Mouse (Mus musculus): ENCODE measurements around the gene Hist1h3i. TPM values are rescaled to one million over a fixed set of nuclear protein-coding genes. Genes with fewer than 3 reads are reported as not detected.
"Not testable (repeated sequence)": the region's sequence is repeated elsewhere in the genome, so short reads cannot be mapped to it uniquely, and the experiment has no call there.

Hist1h3i gene
- polyA plus RNA-seq, 1 experiment from 2014 or later = 84.8 TPM

DNA sequence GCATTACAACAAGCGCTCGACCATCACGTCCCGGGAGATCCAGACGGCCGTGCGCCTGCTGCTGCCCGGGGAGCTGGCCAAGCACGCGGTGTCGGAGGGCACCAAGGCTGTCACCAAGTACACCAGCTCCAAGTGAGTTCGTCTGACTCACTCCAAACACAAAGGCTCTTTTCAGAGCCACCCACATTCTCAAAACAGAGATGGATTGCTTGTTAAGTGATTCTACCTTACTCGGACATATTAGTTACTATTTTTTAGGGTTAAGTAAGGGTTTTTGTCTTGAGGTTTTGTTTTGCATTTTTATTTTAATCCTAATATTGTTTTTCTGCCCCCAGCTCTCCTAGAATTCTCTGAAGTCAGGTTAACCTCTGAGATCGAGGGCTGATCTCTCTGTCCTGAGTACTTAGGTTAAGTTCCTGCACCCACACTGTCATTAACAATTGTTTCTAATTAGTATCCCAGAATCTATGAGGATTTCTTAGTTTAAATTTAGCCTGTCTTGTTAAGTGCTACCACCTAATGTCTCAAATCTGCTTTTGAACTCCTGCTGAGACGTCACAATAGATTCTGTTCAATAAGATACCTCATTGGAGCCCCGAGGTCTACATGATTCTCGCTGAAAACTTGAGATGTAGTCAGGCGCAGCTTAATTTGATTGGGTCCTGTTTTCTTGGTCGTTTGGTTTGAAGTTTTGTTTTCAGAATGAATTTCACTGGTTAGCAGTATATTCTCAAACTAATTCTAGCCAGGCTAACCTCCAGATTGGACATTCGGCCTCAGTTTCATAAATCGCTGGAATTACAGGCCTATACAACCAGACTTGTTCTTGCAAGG is 4.8 kb upstream of the Hist1h3i start:
- Histone ChIP-seq H3K9ac (ENCODE audit: low read length) (peak overlapping the region; percentile 63), H3K27me3 (ENCODE audit: control insufficient read depth, insufficient read depth, low read length) (no peaks in the 10 kb centered on the region), H3K9me3 (ENCODE audit: control insufficient read depth, low read length) (no peaks in the 10 kb centered on the region), H3K4me3 (ENCODE audit: control insufficient read depth in 1 of 2, insufficient read depth in 1 of 2, low read depth in 1 of 2, low read length in 2 of 2) (peak overlapping the region in 1 of 2 experiments; percentile 21; a peak in 2 of 4 replicates), H3K4me2 (ENCODE audit: low read length) (peak overlapping the region; percentile 64), H3K4me1 (ENCODE audit: control insufficient read depth in 2 of 2, insufficient read depth in 2 of 2, low read length in 2 of 2) (peaks cover 7 to 30% of the 10 kb centered on the region in 2 experiments), H3K27ac (replicated peaks in 1 of 2; ENCODE audit: control insufficient read depth in 1 of 2, insufficient read depth in 1 of 2, low read depth in 2 of 2, low read length in 2 of 2) (peak overlapping the region; percentile 53 to 59; a peak in 1 of 4 replicates), H3K36me3 (ENCODE audit: control insufficient read depth, insufficient read depth, low read length) (no peaks in the 10 kb centered on the region)
- WGBS = 32% methylated on average over 14 of the region's 21 CpGs
- no peak for ATAC-seq (ENCODE audit: insufficient number of reproducible peaks, insufficient read depth, low FRiP score, low read depth)

- not testable (repeated sequence) for H3K9me3 ChIP-seq (ENCODE audit: control insufficient read depth, low read length); H3K27me3 ChIP-seq (ENCODE audit: control insufficient read depth, insufficient read depth, low read length); H3K36me3 ChIP-seq (ENCODE audit: control insufficient read depth, insufficient read depth, low read length)
- Histone ChIP-seq H3K4me1 (ENCODE audit: control insufficient read depth in 2 of 2, insufficient read depth in 2 of 2, low read length in 2 of 2) (peaks cover 7 to 36% of the 10 kb centered on the region in 2 experiments), H3K4me3 (ENCODE audit: control insufficient read depth in 1 of 2, insufficient read depth in 1 of 2, low read depth in 1 of 2, low read length in 2 of 2) (peak within 1 kb of the TSS; percentile 36 to 46), H3K9ac (ENCODE audit: low read length) (peak within 1 kb of the TSS; percentile 65), H3K4me2 (ENCODE audit: low read length) (peak within 1 kb of the TSS; percentile 64), H3K27ac (replicated peaks in 1 of 2; ENCODE audit: control insufficient read depth in 1 of 2, insufficient read depth in 1 of 2, low read depth in 2 of 2, low read length in 2 of 2) (peak within 1 kb of the TSS; percentile 82 to 92)
- peak; percentile 92 for ATAC-seq (ENCODE audit: insufficient number of reproducible peaks, insufficient read depth, low FRiP score, low read depth)
- under 1% methylated on average over 33 of the region's 63 CpGs for WGBS
Measured at GRCm38 (mm10) chr13:21786899-21787629, 3.9 kb upstream of the Hist1h3i start, which contains the start of the genes Hist1h2an and Hist1h2bp. Hist1h2an (minus strand) TSS chr13:21787218. Hist1h2bp (plus strand) TSS chr13:21787461.

DNA sequence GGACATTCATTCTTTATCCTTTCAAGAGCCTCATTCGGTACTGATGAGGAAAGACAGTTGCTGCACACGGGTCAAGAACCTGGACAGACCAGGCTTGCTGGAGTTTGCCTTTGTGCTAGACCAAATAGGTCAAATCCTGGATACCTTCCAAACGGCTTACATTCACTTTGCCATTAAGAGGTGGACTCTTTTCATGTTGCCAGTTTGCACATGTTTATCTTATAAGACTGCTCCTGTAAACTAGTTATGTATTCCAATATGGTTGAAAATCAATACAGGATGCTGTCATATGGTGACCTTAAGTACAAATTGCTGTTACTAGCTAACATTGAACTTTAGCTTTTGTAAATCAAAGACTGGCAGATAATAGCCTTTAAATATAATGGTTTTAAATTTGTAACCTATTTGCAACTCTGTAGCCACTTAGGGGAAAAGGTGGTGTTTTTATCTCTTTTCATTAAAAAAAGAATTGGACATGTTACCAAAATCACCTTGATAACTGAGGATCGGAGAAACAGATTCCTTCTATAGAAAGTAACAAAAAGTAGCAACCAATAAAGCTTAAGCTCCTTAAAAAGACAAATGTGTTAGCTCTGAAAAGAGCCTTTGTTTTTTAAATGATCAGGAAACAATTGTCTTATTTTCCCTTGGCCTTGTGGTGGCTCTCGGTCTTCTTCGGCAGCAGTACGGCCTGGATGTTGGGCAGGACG is 3.2 kb upstream of the Hist1h3i start:
- Histone ChIP-seq H3K9me3 (ENCODE audit: control insufficient read depth, low read length) (no peaks in the 10 kb centered on the region), H3K9ac (ENCODE audit: low read length) (peak overlapping the region; percentile 65), H3K4me3 (ENCODE audit: control insufficient read depth in 1 of 2, insufficient read depth in 1 of 2, low read depth in 1 of 2, low read length in 2 of 2) (peak overlapping the region; percentile 36 to 42), H3K4me2 (ENCODE audit: low read length) (peak overlapping the region; percentile 64), H3K27ac (replicated peaks in 1 of 2; ENCODE audit: control insufficient read depth in 1 of 2, insufficient read depth in 1 of 2, low read depth in 2 of 2, low read length in 2 of 2) (peak overlapping the region; percentile 82 to 84), H3K36me3 (ENCODE audit: control insufficient read depth, insufficient read depth, low read length) (no peaks in the 10 kb centered on the region), H3K27me3 (ENCODE audit: control insufficient read depth, insufficient read depth, low read length) (no peaks in the 10 kb centered on the region), H3K4me1 (ENCODE audit: control insufficient read depth in 2 of 2, insufficient read depth in 2 of 2, low read length in 2 of 2) (peaks cover 7 to 36% of the 10 kb centered on the region in 2 experiments)
- ATAC-seq (ENCODE audit: insufficient number of reproducible peaks, insufficient read depth, low FRiP score, low read depth) = no peak
- 10% methylated on average over 8 of the region's 8 CpGs for WGBS

DNA sequence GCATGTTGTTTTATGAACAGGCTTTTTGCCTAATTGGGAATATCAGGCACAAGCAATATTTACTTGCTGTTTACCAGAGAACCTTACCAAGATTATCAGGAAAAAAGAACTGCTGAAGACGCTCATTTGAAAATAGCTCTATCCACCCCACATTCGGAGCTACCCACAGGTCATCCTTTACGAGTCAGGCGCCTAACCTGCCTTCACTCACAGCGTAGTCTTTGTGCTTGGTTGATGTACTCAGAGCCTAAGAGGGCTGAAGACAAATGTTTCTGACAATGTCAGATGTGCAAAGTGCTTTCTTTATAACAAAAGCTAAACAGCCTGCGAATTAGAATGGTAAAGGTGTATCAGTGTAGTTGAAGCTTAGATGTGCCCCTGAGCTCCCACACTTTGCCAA is 1.1 kb upstream of the Hist1h3i start:
- H3K27ac ChIP-seq (replicated peaks in 1 of 2; ENCODE audit: control insufficient read depth in 1 of 2, insufficient read depth in 1 of 2, low read depth in 2 of 2, low read length in 2 of 2) = peak overlapping the region; percentile 80 to 87
- no peaks in the 10 kb centered on the region for H3K36me3 ChIP-seq (ENCODE audit: control insufficient read depth, insufficient read depth, low read length)
- H3K9ac ChIP-seq (ENCODE audit: low read length) = peak overlapping the region; percentile 82
- H3K27me3 ChIP-seq (ENCODE audit: control insufficient read depth, insufficient read depth, low read length) = no peaks in the 10 kb centered on the region
- H3K4me3 ChIP-seq (ENCODE audit: control insufficient read depth in 1 of 2, insufficient read depth in 1 of 2, low read depth in 1 of 2, low read length in 2 of 2) = peak overlapping the region in 1 of 2 experiments; percentile 44; a peak in 1 of 4 replicates
- H3K9me3 ChIP-seq (ENCODE audit: control insufficient read depth, low read length) = no peaks in the 10 kb centered on the region
- peaks cover 7 to 34% of the 10 kb centered on the region in 2 experiments for H3K4me1 ChIP-seq (ENCODE audit: control insufficient read depth in 2 of 2, insufficient read depth in 2 of 2, low read length in 2 of 2)
- WGBS = 47% methylated on average over 6 of the region's 6 CpGs
- ATAC-seq (ENCODE audit: insufficient number of reproducible peaks, insufficient read depth, low FRiP score, low read depth) = no peak
- peak overlapping the region; percentile 77; the same call in 1 of the 2 replicates for H3K4me2 ChIP-seq (ENCODE audit: low read length)

- H3K36me3 ChIP-seq (ENCODE audit: control insufficient read depth, insufficient read depth, low read length) = no peaks in the 10 kb centered on the region
- H3K9ac ChIP-seq (ENCODE audit: low read length) = peak overlapping the region; percentile 82
- H3K27ac ChIP-seq (replicated peaks in 1 of 2; ENCODE audit: control insufficient read depth in 1 of 2, insufficient read depth in 1 of 2, low read depth in 2 of 2, low read length in 2 of 2) = peak overlapping the region; percentile 80 to 87
- peaks cover 7 to 34% of the 10 kb centered on the region in 2 experiments for H3K4me1 ChIP-seq (ENCODE audit: control insufficient read depth in 2 of 2, insufficient read depth in 2 of 2, low read length in 2 of 2)
- H3K27me3 ChIP-seq (ENCODE audit: control insufficient read depth, insufficient read depth, low read length) = no peaks in the 10 kb centered on the region
- no peak for ATAC-seq (ENCODE audit: insufficient number of reproducible peaks, insufficient read depth, low FRiP score, low read depth)
- no peaks in the 10 kb centered on the region for H3K9me3 ChIP-seq (ENCODE audit: control insufficient read depth, low read length)
- peak overlapping the region; percentile 77 for H3K4me2 ChIP-seq (ENCODE audit: low read length)
- H3K4me3 ChIP-seq (ENCODE audit: control insufficient read depth in 1 of 2, insufficient read depth in 1 of 2, low read depth in 1 of 2, low read length in 2 of 2) = peak overlapping the region; percentile 16 to 44; a peak in 3 of 4 replicates
- WGBS = 5% methylated on average over 9 of the region's 9 CpGs
Measured at GRCm38 (mm10) chr13:21783734-21784161, 578 bp upstream of the Hist1h3i start.

- not testable (repeated sequence) for H3K27me3 ChIP-seq (ENCODE audit: control insufficient read depth, insufficient read depth, low read length); H3K9me3 ChIP-seq (ENCODE audit: control insufficient read depth, low read length); H3K36me3 ChIP-seq (ENCODE audit: control insufficient read depth, insufficient read depth, low read length); ATAC-seq (ENCODE audit: insufficient number of reproducible peaks, insufficient read depth, low FRiP score, low read depth)
- peak overlapping the region; percentile 84 to 85 for H3K27ac ChIP-seq (replicated peaks in 1 of 2; ENCODE audit: control insufficient read depth in 1 of 2, insufficient read depth in 1 of 2, low read depth in 2 of 2, low read length in 2 of 2)
- H3K4me1 ChIP-seq (ENCODE audit: control insufficient read depth in 2 of 2, insufficient read depth in 2 of 2, low read length in 2 of 2) = peaks cover 7 to 34% of the 10 kb centered on the region in 2 experiments
- peak overlapping the region; percentile 82 for H3K9ac ChIP-seq (ENCODE audit: low read length)
- 2% methylated on average over 17 of the region's 35 CpGs for WGBS
- peak overlapping the region; percentile 44 to 52 for H3K4me3 ChIP-seq (ENCODE audit: control insufficient read depth in 1 of 2, insufficient read depth in 1 of 2, low read depth in 1 of 2, low read length in 2 of 2)
- peak overlapping the region; percentile 77 for H3K4me2 ChIP-seq (ENCODE audit: low read length)
Measured at GRCm38 (mm10) chr13:21782361-21783254, 562 bp downstream of the Hist1h3i start.

Data from heart, embryonic 14.5 days (tissue).